Mouse (Mus musculus) activated CD4-positive, CD25-positive, alpha-beta regulatory T cell, adult 4 months (primary cell): ENCODE data around the gene Col9a1. TPM values are rescaled to one million over a fixed set of nuclear protein-coding genes. Genes with fewer than 3 reads are reported as not detected.

Experiments
- ATAC-seq: one replicate; pipeline ENCODE4 v1.8.0; 2017
- polyA plus RNA-seq, 2 experiments: library from polyadenylated mRNA; unstranded; fragments of 100-300 nt; shearing (Covaris generic); gene quantifications; one replicate each; pipeline ENCODE4 v1.2.1; 2017

Gene Col9a1
- not detected for polyA plus RNA-seq

GRCm38 (mm10) chr1:24177224-24177851 is at the start of gene Col9a1:
TSS of gene Col9a1 (plus strand) at chr1:24177610.
- no peak for ATAC-seq

GRCm38 (mm10) chr1:24127866-24128265 is 49.5 kb upstream of the Col9a1 start:
- ATAC-seq: no peak

GRCm38 (mm10) chr1:24133853-24134252 is 43.6 kb upstream of the Col9a1 start:
- no peak for ATAC-seq

- ATAC-seq: peak; percentile 49
Measured at GRCm38 (mm10) chr1:24134792-24135191, 42.6 kb upstream of the Col9a1 start.

GRCm38 (mm10) chr1:24137133-24137532 is 40.3 kb upstream of the Col9a1 start:
- ATAC-seq: no peak

- ATAC-seq: no peak
Measured at GRCm38 (mm10) chr1:24140555-24140954, 36.9 kb upstream of the Col9a1 start.

- no peak for ATAC-seq
Measured at GRCm38 (mm10) chr1:24143504-24143903, 33.9 kb upstream of the Col9a1 start.

GRCm38 (mm10) chr1:24157751-24158150 is 19.7 kb upstream of the Col9a1 start:
- ATAC-seq: no peak

GRCm38 (mm10) chr1:24169410-24169809 is 8.0 kb upstream of the Col9a1 start:
- ATAC-seq: no peak

- ATAC-seq: no peak
Measured at GRCm38 (mm10) chr1:24171205-24171866, 6.1 kb upstream of the Col9a1 start.

GRCm38 (mm10) chr1:24171898-24172297 is 5.5 kb upstream of the Col9a1 start:
- no peak for ATAC-seq

GRCm38 (mm10) chr1:24172656-24173055 is 4.8 kb upstream of the Col9a1 start:
- no peak for ATAC-seq

GRCm38 (mm10) chr1:24175761-24176160 is 1.6 kb upstream of the Col9a1 start:
- ATAC-seq: no peak

- ATAC-seq: no peak
Measured at GRCm38 (mm10) chr1:24179856-24180255, 2.4 kb downstream of the Col9a1 start.

GRCm38 (mm10) chr1:24184981-24185380 is 7.6 kb downstream of the Col9a1 start:
- no peak for ATAC-seq

GRCm38 (mm10) chr1:24186964-24187363 is 9.6 kb downstream of the Col9a1 start:
- ATAC-seq: no peak

- ATAC-seq: no peak
Measured at GRCm38 (mm10) chr1:24191668-24192067, 14.3 kb downstream of the Col9a1 start.

- no peak for ATAC-seq
Measured at GRCm38 (mm10) chr1:24194111-24194510, 16.7 kb downstream of the Col9a1 start.

GRCm38 (mm10) chr1:24195070-24195840 is 17.8 kb downstream of the Col9a1 start:
- no peak for ATAC-seq

GRCm38 (mm10) chr1:24195951-24196517 is 18.6 kb downstream of the Col9a1 start:
- no peak for ATAC-seq

- no peak for ATAC-seq
Measured at GRCm38 (mm10) chr1:24211621-24212385, 34.4 kb downstream of the Col9a1 start.

GRCm38 (mm10) chr1:24219041-24219440 is 41.6 kb downstream of the Col9a1 start:
- ATAC-seq: no peak

- ATAC-seq: no peak
Measured at GRCm38 (mm10) chr1:24222231-24222630, 44.8 kb downstream of the Col9a1 start.
